Mouse (Mus musculus) cortical plate, adult 2 months (tissue): Measurements from ENCODE around the gene Asb14. TPM values are rescaled to one million over a fixed set of nuclear protein-coding genes. Genes with fewer than 3 reads are reported as not detected.

ENCODE experiments used
- H3K27ac ChIP-seq: fragments of 200-500 bp; 2 replicates; pipeline ENCODE4 v1.5.1; 2012; ENCODE audit warnings: low read length, control low read depth, inconsistent platforms; ENCODE audit not compliant: insufficient read depth
- H3K4me1 ChIP-seq: fragments of 200-500 bp; 2 replicates; pipeline ENCODE4 v1.6.1; 2011; ENCODE audit warnings: low read length; ENCODE audit not compliant: control insufficient read depth, insufficient read depth
- H3K4me3 ChIP-seq: fragments of 200-500 bp; 2 replicates; pipeline ENCODE4 v1.5.1; 2011; ENCODE audit warnings: mild to moderate bottlenecking, low read length, control low read depth; ENCODE audit not compliant: insufficient read depth
- CTCF ChIP-seq: fragments of 200-500 bp; IDR thresholded peaks from 2 replicates; pipeline ENCODE4 v1.5.1; 2011; ENCODE audit warnings: mild to moderate bottlenecking, control low read depth, low read length; ENCODE audit not compliant: insufficient read depth; ENCODE audit errors: extremely low read depth
- POLR2A ChIP-seq: fragments of 200-500 bp; IDR thresholded peaks from 2 replicates; pipeline ENCODE4 v1.6.1; 2011; ENCODE audit warnings: mild to moderate bottlenecking, low read length, control low read depth; ENCODE audit not compliant: insufficient read depth; ENCODE audit errors: extremely low read depth
- polyA plus RNA-seq: library from polyadenylated mRNA; depleted of rRNA; stranded (reverse); fragments of >200 nt; gene quantifications from 2 replicates; pipeline ENCODE4 v1.2.3, GENCODE M21; 2012; rRNA removed

The Asb14 gene
- polyA plus RNA-seq = 0.09 and 0.31 TPM in 2 replicates

- Histone ChIP-seq H3K4me1 (peaks cover 2% of the 10 kb centered on the region), H3K27ac (no peak within 1 kb of the TSS), H3K4me3 (no peak within 1 kb of the TSS)
- TF ChIP-seq CTCF (no peak), POLR2A (no peak)
These were observed at the start of gene Asb14 for GRCm38 (mm10) chr14:26894392-26894791. TSS of gene Asb14 (plus strand) at chr14:26894557.

GRCm38 (mm10) chr14:26853053-26853452, 41.3 kb upstream of the Asb14 start:
- no peak for TF ChIP-seq POLR2A
- TF ChIP-seq CTCF = no peak
- no peak overlapping the region for H3K4me3 ChIP-seq
- H3K4me1 ChIP-seq = no peaks in the 10 kb centered on the region
- H3K27ac ChIP-seq = no peak overlapping the region

- TF ChIP-seq POLR2A = no peak
- no peak for TF ChIP-seq CTCF
- H3K4me1 ChIP-seq = no peaks in the 10 kb centered on the region
These were observed 40.3 kb upstream of the Asb14 start for GRCm38 (mm10) chr14:26854066-26854465.

GRCm38 (mm10) chr14:26858364-26858763, 36.0 kb upstream of the Asb14 start:
- Histone ChIP-seq H3K4me3 (no peak overlapping the region), H3K4me1 (no peaks in the 10 kb centered on the region), H3K27ac (no peak overlapping the region)
- no peak for TF ChIP-seq POLR2A
- no peak for TF ChIP-seq CTCF

More at GRCm38 (mm10) chr14:26854066-26854465, 40.3 kb upstream of the Asb14 start:
- Histone ChIP-seq H3K4me3 (no peak overlapping the region), H3K27ac (no peak overlapping the region)

GRCm38 (mm10) chr14:26859024-26859423, 35.3 kb upstream of the Asb14 start:
- no peak overlapping the region for H3K27ac ChIP-seq
- no peak overlapping the region for H3K4me3 ChIP-seq
- no peak for TF ChIP-seq POLR2A
- no peak for TF ChIP-seq CTCF

GRCm38 (mm10) chr14:26867356-26867755, 27.0 kb upstream of the Asb14 start:
- Histone ChIP-seq H3K4me3 (no peak overlapping the region), H3K4me1 (no peaks in the 10 kb centered on the region), H3K27ac (no peak overlapping the region)
- TF ChIP-seq CTCF = no peak
- no peak for TF ChIP-seq POLR2A

More at GRCm38 (mm10) chr14:26859024-26859423, 35.3 kb upstream of the Asb14 start:
- H3K4me1 ChIP-seq = no peaks in the 10 kb centered on the region

- H3K4me1 ChIP-seq = no peaks in the 10 kb centered on the region
- no peak overlapping the region for H3K4me3 ChIP-seq
- H3K27ac ChIP-seq = no peak overlapping the region
- no peak for TF ChIP-seq POLR2A
- no peak for TF ChIP-seq CTCF
These were observed 26.1 kb upstream of the Asb14 start for GRCm38 (mm10) chr14:26868299-26868698.

- Histone ChIP-seq H3K4me3 (no peak overlapping the region), H3K27ac (no peak overlapping the region), H3K4me1 (no peaks in the 10 kb centered on the region)
- TF ChIP-seq CTCF (no peak), POLR2A (no peak)
These were observed 15.6 kb upstream of the Asb14 start for GRCm38 (mm10) chr14:26878756-26879155.

- no peak overlapping the region for H3K27ac ChIP-seq
- H3K4me3 ChIP-seq = no peak overlapping the region
- TF ChIP-seq CTCF (no peak), POLR2A (no peak)
- H3K4me1 ChIP-seq = no peaks in the 10 kb centered on the region
These were observed 14.4 kb upstream of the Asb14 start for GRCm38 (mm10) chr14:26879976-26880375.

GRCm38 (mm10) chr14:26881700-26882099, 12.7 kb upstream of the Asb14 start:
- no peak overlapping the region for H3K4me3 ChIP-seq
- TF ChIP-seq CTCF = no peak
- TF ChIP-seq POLR2A = no peak

GRCm38 (mm10) chr14:26887244-26887643, 7.1 kb upstream of the Asb14 start:
- H3K4me3 ChIP-seq = no peak overlapping the region
- TF ChIP-seq CTCF (no peak), POLR2A (no peak)
- no peak overlapping the region for H3K27ac ChIP-seq
- no peaks in the 10 kb centered on the region for H3K4me1 ChIP-seq

More at GRCm38 (mm10) chr14:26881700-26882099, 12.7 kb upstream of the Asb14 start:
- Histone ChIP-seq H3K27ac (no peak overlapping the region), H3K4me1 (no peaks in the 10 kb centered on the region)
